18 mouse cellular contexts compared by ENCODE assay signal in genomic region chr7:49330181-49330580, GRCm38 (mm10).
DNase-seq lines count a peak whose midpoint lies in the region; ATAC-seq and TF ChIP-seq lines count a peak whose summit lies in the region.
"Had no signal": no experiment of that assay in that cellular context is flagged by ENCODE, and none has a peak within 500 bp of the region (broad histone marks: within the 10 kb centered on the region; RNA-seq: fewer than 3 reads in every experiment).

No protein-coding gene starts in this region.

- H3K4me1 ChIP-seq in hindbrain, postnatal 0 days (ENCODE audit: insufficient read depth, low read length), result peaks cover 6% of the 10 kb centered on the region; the same call in 1 of the 2 replicates
- peaks cover 16% of the 10 kb centered on the region; the same call in 1 of the 2 replicates for H3K4me1 ChIP-seq in hindbrain, embryonic 14.5 days (replicated peaks; ENCODE audit: control insufficient read depth, insufficient read depth, low read length)

- H3K36me3 ChIP-seq in hindbrain, postnatal 0 days (ENCODE audit: insufficient read depth, low read length), result no peaks in the 10 kb centered on the region
- H3K36me3 ChIP-seq in hindbrain, embryonic 14.5 days (replicated peaks; ENCODE audit: control insufficient read depth, insufficient read depth), result no peaks in the 10 kb centered on the region
- H3K36me3 ChIP-seq: midbrain, embryonic 12.5 days had no signal

- no peaks in the 10 kb centered on the region for H3K9me3 ChIP-seq in hindbrain, postnatal 0 days (ENCODE audit: low read length)
- H3K9me3 ChIP-seq in hindbrain, embryonic 14.5 days (ENCODE audit: control insufficient read depth, low read length), result no peaks in the 10 kb centered on the region
- H3K9me3 ChIP-seq: midbrain, embryonic 12.5 days had no signal

- no peak overlapping the region for H3K4me3 ChIP-seq in hindbrain, postnatal 0 days (ENCODE audit: low read length)
- H3K4me3 ChIP-seq in hindbrain, embryonic 14.5 days (replicated peaks; ENCODE audit: low read length), result no peak overlapping the region
- H3K4me3 ChIP-seq: midbrain, embryonic 12.5 days had no signal

- DNase-seq in cerebellum, postnatal 10 days, result peak; percentile 60 to 70
- no peak for DNase-seq in cerebellum, adult 9-11 months
- peak; percentile 23 for DNase-seq in hindbrain, postnatal 0 days (ENCODE audit: low spot score)
- DNase-seq in hindbrain, embryonic 14.5 days (ENCODE audit: low spot score), result no peak
- DNase-seq in right cerebral cortex, postnatal 14 days, result peak; percentile 1
- no peak for DNase-seq in right cerebral cortex, adult 2 months (ENCODE audit: low spot score in 2 of 2)
- no peak for DNase-seq in T-cell, adult 2 months (ENCODE audit: low spot score)
- DNase-seq in urinary bladder, postnatal 36 days (ENCODE audit: low spot score in 2 of 2), result no peak
- DNase-seq: adrenal gland, postnatal 10 days; gastrocnemius, postnatal 36 days; kidney, adult 8-10 months; kidney, postnatal 25 days; lung, adult 18-20 months; lung, postnatal 4 days; thymus, adult 2 months had no signal

- no peaks in the 10 kb centered on the region for H3K27me3 ChIP-seq in hindbrain, postnatal 0 days (ENCODE audit: insufficient read depth, low read length)
- no peaks in the 10 kb centered on the region for H3K27me3 ChIP-seq in hindbrain, embryonic 14.5 days (ENCODE audit: control insufficient read depth, insufficient read depth, low read length)
- H3K27me3 ChIP-seq: midbrain, embryonic 12.5 days had no signal

- ATAC-seq in hindbrain, postnatal 0 days, result no peak
- ATAC-seq in hindbrain, embryonic 14.5 days (ENCODE audit: low FRiP score), result no peak
- ATAC-seq: inflammation-experienced regulatory T-cells, adult 6 months had no signal

- TF ChIP-seq CTCF in hindbrain, postnatal 0 days (IDR thresholded peaks at IDR 0.05; ENCODE audit: low read depth), result no peak

- WGBS in hindbrain, postnatal 0 days, result 34% methylated on average over 4 of the region's 4 CpGs
- 53% methylated on average over 4 of the region's 4 CpGs for WGBS in hindbrain, embryonic 14.5 days

- H3K27ac ChIP-seq in hindbrain, postnatal 0 days, result no peak overlapping the region
- no peak overlapping the region for H3K27ac ChIP-seq in hindbrain, embryonic 14.5 days
- H3K27ac ChIP-seq: midbrain, embryonic 12.5 days had no signal

- H3K4me2 ChIP-seq in hindbrain, postnatal 0 days (ENCODE audit: low read depth, low read length), result no peak overlapping the region
- H3K4me2 ChIP-seq in hindbrain, embryonic 14.5 days (replicated peaks), result no peak overlapping the region
- H3K4me2 ChIP-seq: heart, embryonic 11.5 days; midbrain, embryonic 12.5 days had no signal

- H3K9ac ChIP-seq in hindbrain, postnatal 0 days (replicated peaks; ENCODE audit: low read length), result no peak overlapping the region
- no peak overlapping the region for H3K9ac ChIP-seq in hindbrain, embryonic 14.5 days
- H3K9ac ChIP-seq: midbrain, embryonic 12.5 days had no signal

Comparison
In these comparisons a context has a peak if more than half of its experiments do, and no peak if none do; other contexts are left out.
1. DNase-seq: peak in cerebellum, postnatal 10 days (2 of 2), hindbrain, postnatal 0 days (single experiment) and right cerebral cortex, postnatal 14 days (single experiment); none in cerebellum, adult 9-11 months (single experiment), hindbrain, embryonic 14.5 days (single experiment), right cerebral cortex, adult 2 months (0 of 2), T-cell, adult 2 months (single experiment) and urinary bladder, postnatal 36 days (0 of 2).